Mouse (Mus musculus): ENCODE data around the gene Tlr6.

DNA sequence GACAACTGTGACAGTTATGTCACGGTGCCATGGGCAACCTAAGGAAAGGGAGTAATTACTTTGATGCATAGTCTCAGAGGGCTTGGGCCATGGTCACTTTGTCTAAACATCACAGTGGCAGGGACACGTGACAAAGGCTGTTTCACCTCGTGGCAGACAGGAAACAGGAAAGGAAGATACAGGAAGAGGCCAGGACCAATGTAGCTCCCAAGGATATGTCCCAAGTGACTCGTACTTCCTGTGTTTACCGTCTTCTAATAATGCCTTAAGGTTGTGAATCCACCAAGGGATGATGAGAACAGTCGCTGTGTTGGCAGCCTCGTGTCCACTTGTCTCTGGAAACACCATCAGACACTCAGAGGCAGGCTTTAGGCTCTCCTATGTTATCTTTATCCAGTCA, 26.1 kb upstream of the Tlr6 start:
- TF ChIP-seq POLR2A (IDR thresholded peaks at IDR 0.05; ENCODE audit: borderline replicate concordance, extremely low read depth, low read depth, low read length): no peak
- TF ChIP-seq CTCF (IDR thresholded peaks at IDR 0.05; ENCODE audit: insufficient read depth, low read length): no peak
